Mouse (Mus musculus) limb, embryonic 13.5 days (tissue): ENCODE results near the gene Macc1. TPM values are rescaled to one million over a fixed set of nuclear protein-coding genes. Genes with fewer than 3 reads are reported as not detected.
A peak's percentile ranks its signal among the peaks of the same experiment; 100 is the strongest.
"Not testable (repeated sequence)": the region's sequence is repeated elsewhere in the genome, so short reads cannot be mapped to it uniquely, and the experiment has no call there.

Source experiments
- ATAC-seq: fragments of 200-750 bp; cut with Nextera tagmentation; 2 replicates; pipeline ENCODE4 v1.8.0; 2017; ENCODE audit warnings: low read depth, moderate number of reproducible peaks, moderate TSS enrichment; ENCODE audit not compliant: low FRiP score
- H3K27ac ChIP-seq: fragments of 300-500 bp; sonication (generic); 2 replicates; pipeline ENCODE4 v1.5.1; 2015; ENCODE audit warnings: inconsistent platforms, mild to moderate bottlenecking, moderate library complexity
- H3K27me3 ChIP-seq: fragments of 300-500 bp; sonication (generic); 2 replicates; pipeline ENCODE4 v1.6.1; 2015; ENCODE audit warnings: mild to moderate bottlenecking, inconsistent platforms
- H3K36me3 ChIP-seq: fragments of 300-500 bp; sonication (generic); 2 replicates; pipeline ENCODE4 v1.6.1; 2015; ENCODE audit warnings: inconsistent platforms, mild to moderate bottlenecking, moderate library complexity
- H3K4me1 ChIP-seq: fragments of 300-500 bp; sonication (generic); 2 replicates; pipeline ENCODE4 v1.6.1; 2015; ENCODE audit warnings: inconsistent platforms
- H3K4me2 ChIP-seq: fragments of 300-500 bp; sonication (generic); replicated peaks from 2 replicates; pipeline ENCODE4 v1.6.1; 2015; ENCODE audit warnings: inconsistent platforms, mild to moderate bottlenecking, moderate library complexity
- H3K4me3 ChIP-seq: fragments of 300-500 bp; sonication (generic); 2 replicates; pipeline ENCODE4 v1.5.1; 2015; ENCODE audit warnings: moderate library complexity, mild to moderate bottlenecking, inconsistent platforms
- H3K9ac ChIP-seq: fragments of 300-500 bp; sonication (generic); 2 replicates; pipeline ENCODE4 v1.6.1; 2015; ENCODE audit warnings: mild to moderate bottlenecking, inconsistent platforms
- H3K9me3 ChIP-seq: fragments of 300-500 bp; sonication (generic); 2 replicates; pipeline ENCODE4 v1.6.1; 2016; ENCODE audit warnings: inconsistent platforms
- WGBS: fragments of 180-500 bp; shearing (Covaris S2); methylation state at CpG from one replicate; pipeline ENCODE4 v1.1.7; 2015; 5-methylcytosine and 5-hydroxymethylcytosine counted together
- polyA plus RNA-seq: library from polyadenylated mRNA; unstranded; fragments of >200 nt; fragmentation: Nextera tagmentation; extraction: Ambion mirVana; gene quantifications from 2 replicates; pipeline ENCODE4 v1.2.1, GENCODE M21; 2015

Macc1 gene
- polyA plus RNA-seq, 1 experiment from 2014 or later = 1.0 TPM

- Histone ChIP-seq H3K4me1 (no peaks in the 10 kb centered on the region), H3K9ac (no peak overlapping the region), H3K36me3 (no peaks in the 10 kb centered on the region), H3K4me2 (no peak overlapping the region), H3K27ac (no peak overlapping the region), H3K4me3 (no peak overlapping the region), H3K9me3 (no peaks in the 10 kb centered on the region), H3K27me3 (no peaks in the 10 kb centered on the region)
- ATAC-seq = no peak
Measured at GRCm38 (mm10) chr12:119333376-119333775, 19.3 kb downstream of the Macc1 start.

GRCm38 (mm10) chr12:119352579-119352978, 38.5 kb downstream of the Macc1 start:
- WGBS = 31% methylated on average over 16 of the region's 16 CpGs
- H3K36me3 ChIP-seq, H3K27me3 ChIP-seq, ATAC-seq, H3K4me3 ChIP-seq, H3K9me3 ChIP-seq, H3K9ac ChIP-seq, H3K4me1 ChIP-seq, H3K27ac ChIP-seq: not testable (repeated sequence)
- peak overlapping the region; percentile 38 for H3K4me2 ChIP-seq

- 38% methylated on average over 7 of the region's 7 CpGs for WGBS
- Histone ChIP-seq H3K9ac (no peak overlapping the region), H3K27ac (no peak overlapping the region), H3K27me3 (no peaks in the 10 kb centered on the region), H3K4me1 (peaks cover 11% of the 10 kb centered on the region; the same call in 1 of the 2 replicates), H3K4me3 (no peak overlapping the region), H3K9me3 (no peaks in the 10 kb centered on the region), H3K4me2 (no peak overlapping the region), H3K36me3 (no peaks in the 10 kb centered on the region)
- no peak for ATAC-seq
Measured at GRCm38 (mm10) chr12:119357418-119358241, 43.6 kb downstream of the Macc1 start.

GRCm38 (mm10) chr12:119358242-119358515, 44.1 kb downstream of the Macc1 start:
- H3K27ac ChIP-seq = no peak overlapping the region
- peaks cover 11% of the 10 kb centered on the region; the same call in 1 of the 2 replicates for H3K4me1 ChIP-seq
- no peak overlapping the region for H3K4me3 ChIP-seq
- H3K36me3 ChIP-seq = no peaks in the 10 kb centered on the region
- WGBS = 18% methylated on average over 1 of the region's 1 CpGs
- no peak for ATAC-seq
- H3K4me2 ChIP-seq = no peak overlapping the region
- no peak overlapping the region for H3K9ac ChIP-seq
- no peaks in the 10 kb centered on the region for H3K9me3 ChIP-seq
- no peaks in the 10 kb centered on the region for H3K27me3 ChIP-seq

GRCm38 (mm10) chr12:119365041-119365440, 51.0 kb downstream of the Macc1 start:
- H3K27me3 ChIP-seq = no peaks in the 10 kb centered on the region
- no peak overlapping the region for H3K4me3 ChIP-seq
- no peaks in the 10 kb centered on the region for H3K36me3 ChIP-seq
- H3K4me1 ChIP-seq = no peaks in the 10 kb centered on the region
- no peak for ATAC-seq
- 86% methylated on average over 1 of the region's 1 CpGs for WGBS
- H3K9ac ChIP-seq = no peak overlapping the region
- H3K27ac ChIP-seq = no peak overlapping the region
- H3K4me2 ChIP-seq = no peak overlapping the region
- no peaks in the 10 kb centered on the region for H3K9me3 ChIP-seq

GRCm38 (mm10) chr12:119369832-119370231, 55.8 kb downstream of the Macc1 start:
- H3K9me3 ChIP-seq = no peaks in the 10 kb centered on the region

GRCm38 (mm10) chr12:119372359-119372758, 58.3 kb downstream of the Macc1 start:
- no peak for ATAC-seq
- H3K4me2 ChIP-seq = no peak overlapping the region
- no peaks in the 10 kb centered on the region for H3K36me3 ChIP-seq
- H3K9ac ChIP-seq = no peak overlapping the region
- no peak overlapping the region for H3K27ac ChIP-seq
- no peaks in the 10 kb centered on the region for H3K27me3 ChIP-seq
- 46% methylated on average over 4 of the region's 4 CpGs for WGBS
- no peaks in the 10 kb centered on the region for H3K4me1 ChIP-seq
- H3K9me3 ChIP-seq = no peaks in the 10 kb centered on the region
- H3K4me3 ChIP-seq = no peak overlapping the region

More at GRCm38 (mm10) chr12:119369832-119370231, 55.8 kb downstream of the Macc1 start:
- 72% methylated on average over 4 of the region's 4 CpGs for WGBS
- ATAC-seq = no peak
- no peaks in the 10 kb centered on the region for H3K36me3 ChIP-seq
- H3K27ac ChIP-seq = no peak overlapping the region
- H3K4me1 ChIP-seq = no peaks in the 10 kb centered on the region
- H3K9ac ChIP-seq = no peak overlapping the region
- H3K4me3 ChIP-seq = no peak overlapping the region
- H3K27me3 ChIP-seq = no peaks in the 10 kb centered on the region
- no peak overlapping the region for H3K4me2 ChIP-seq

- Histone ChIP-seq H3K4me2 (no peak overlapping the region), H3K27ac (no peak overlapping the region), H3K9ac (no peak overlapping the region), H3K36me3 (no peaks in the 10 kb centered on the region), H3K4me1 (no peaks in the 10 kb centered on the region), H3K9me3 (no peaks in the 10 kb centered on the region), H3K27me3 (no peaks in the 10 kb centered on the region), H3K4me3 (no peak overlapping the region)
- no peak for ATAC-seq
Measured at GRCm38 (mm10) chr12:119376879-119377278, 62.8 kb downstream of the Macc1 start.

GRCm38 (mm10) chr12:119381839-119382238, 67.8 kb downstream of the Macc1 start:
- no peak overlapping the region for H3K4me3 ChIP-seq
- no peaks in the 10 kb centered on the region for H3K9me3 ChIP-seq
- no peaks in the 10 kb centered on the region for H3K36me3 ChIP-seq
- 94% methylated on average over 1 of the region's 1 CpGs for WGBS
- no peak overlapping the region for H3K9ac ChIP-seq
- no peak overlapping the region for H3K4me2 ChIP-seq
- no peak overlapping the region for H3K27ac ChIP-seq
- H3K27me3 ChIP-seq = no peaks in the 10 kb centered on the region
- H3K4me1 ChIP-seq = no peaks in the 10 kb centered on the region
- no peak for ATAC-seq

- Histone ChIP-seq H3K4me1 (peaks cover 7% of the 10 kb centered on the region; the same call in 1 of the 2 replicates), H3K36me3 (no peaks in the 10 kb centered on the region), H3K9ac (no peak overlapping the region), H3K27ac (no peak overlapping the region), H3K4me2 (no peak overlapping the region), H3K9me3 (no peaks in the 10 kb centered on the region), H3K27me3 (no peaks in the 10 kb centered on the region), H3K4me3 (no peak overlapping the region)
- no peak for ATAC-seq
Measured at GRCm38 (mm10) chr12:119386243-119386642, 72.2 kb downstream of the Macc1 start.

GRCm38 (mm10) chr12:119386650-119387049, 72.6 kb downstream of the Macc1 start:
- ATAC-seq = no peak
- Histone ChIP-seq H3K9me3 (no peaks in the 10 kb centered on the region), H3K9ac (no peak overlapping the region), H3K36me3 (no peaks in the 10 kb centered on the region), H3K4me3 (no peak overlapping the region), H3K4me1 (peaks cover 7% of the 10 kb centered on the region; the same call in 1 of the 2 replicates), H3K27ac (no peak overlapping the region), H3K27me3 (no peaks in the 10 kb centered on the region), H3K4me2 (no peak overlapping the region)
- WGBS = 68% methylated on average over 2 of the region's 2 CpGs

- H3K4me1 ChIP-seq = peaks cover 7% of the 10 kb centered on the region; the same call in 1 of the 2 replicates
- H3K4me2 ChIP-seq = no peak overlapping the region
- no peak overlapping the region for H3K4me3 ChIP-seq
- WGBS = 66% methylated on average over 2 of the region's 2 CpGs
- H3K27ac ChIP-seq = no peak overlapping the region
- no peak overlapping the region for H3K9ac ChIP-seq
- H3K27me3 ChIP-seq = no peaks in the 10 kb centered on the region
- no peak for ATAC-seq
- no peaks in the 10 kb centered on the region for H3K9me3 ChIP-seq
- no peaks in the 10 kb centered on the region for H3K36me3 ChIP-seq
Measured at GRCm38 (mm10) chr12:119387925-119388324, 73.9 kb downstream of the Macc1 start.

- H3K9me3 ChIP-seq = no peaks in the 10 kb centered on the region
- peak; percentile 71 for ATAC-seq
- H3K4me3 ChIP-seq = no peak overlapping the region
- no peaks in the 10 kb centered on the region for H3K36me3 ChIP-seq
- H3K27me3 ChIP-seq = no peaks in the 10 kb centered on the region
- no peak overlapping the region for H3K27ac ChIP-seq
- H3K4me1 ChIP-seq = peaks cover 7% of the 10 kb centered on the region; the same call in 1 of the 2 replicates
- 41% methylated on average over 3 of the region's 3 CpGs for WGBS
- 0 out of 2 replicates have a peak overlapping the region, but pooled peaks have one; percentile 11 for H3K4me2 ChIP-seq
- H3K9ac ChIP-seq = no peak overlapping the region
Measured at GRCm38 (mm10) chr12:119390192-119390684, 76.2 kb downstream of the Macc1 start.
